9 mouse cellular contexts compared by ENCODE assay signal in genomic region chr13:38992529-38992928, GRCm38 (mm10). TPM values are rescaled to one million over a fixed set of nuclear protein-coding genes. Genes with fewer than 3 reads are reported as not detected.
DNase-seq lines count a peak whose midpoint lies in the region; ATAC-seq and TF ChIP-seq lines count a peak whose summit lies in the region.
"Had no signal": no experiment of that assay in that cellular context is flagged by ENCODE, and none has a peak within 500 bp of the region (broad histone marks: within the 10 kb centered on the region; RNA-seq: fewer than 3 reads in every experiment).

No protein-coding gene starts in this region.

- intact Hi-C loops in left cerebral cortex, postnatal 25 days (cut with DNase I) = loop anchor here (5.0 to 10.0 kb wide), 2 partner anchors 422 to 1755 kb away; no protein-coding TSS in a partner anchor

- H3K79me2 ChIP-seq in MEL (ENCODE audit: control insufficient read depth, insufficient read depth, low read length, poor library complexity) = no peaks in the 10 kb centered on the region

- H3K4me3 ChIP-seq in hindbrain, embryonic 11.5 days (ENCODE audit: low read depth, low read length) = no peak overlapping the region
- no peak overlapping the region for H3K4me3 ChIP-seq in hindbrain, embryonic 16.5 days (ENCODE audit: low read length)
- no peak overlapping the region for H3K4me3 ChIP-seq in MEL (ENCODE audit: control insufficient read depth in 1 of 2, insufficient read depth in 1 of 2, low read depth in 2 of 2, low read length in 2 of 2)
- H3K4me3 ChIP-seq: limb, embryonic 12.5 days had no signal

- no peaks in the 10 kb centered on the region for H3K4me1 ChIP-seq in hindbrain, embryonic 11.5 days (replicated peaks; ENCODE audit: control insufficient read depth, insufficient read depth, low read length)
- no peaks in the 10 kb centered on the region for H3K4me1 ChIP-seq in hindbrain, embryonic 16.5 days (ENCODE audit: control insufficient read depth, insufficient read depth, low read depth, low read length)
- H3K4me1 ChIP-seq in MEL (ENCODE audit: control insufficient read depth in 1 of 2, insufficient read depth in 2 of 2, low read length in 2 of 2) = no peaks in the 10 kb centered on the region
- H3K4me1 ChIP-seq: limb, embryonic 12.5 days had no signal

- no peaks in the 10 kb centered on the region for H3K36me3 ChIP-seq in hindbrain, embryonic 11.5 days (ENCODE audit: control insufficient read depth, insufficient read depth, low read length)
- H3K36me3 ChIP-seq in hindbrain, embryonic 16.5 days (ENCODE audit: control insufficient read depth, insufficient read depth, low read length) = no peaks in the 10 kb centered on the region
- H3K36me3 ChIP-seq in MEL (ENCODE audit: control insufficient read depth in 1 of 2, insufficient read depth in 2 of 2, low read length in 2 of 2) = no peaks in the 10 kb centered on the region
- H3K36me3 ChIP-seq: limb, embryonic 12.5 days had no signal

- H3K9me3 ChIP-seq in hindbrain, embryonic 11.5 days (ENCODE audit: control insufficient read depth, low read length) = no peaks in the 10 kb centered on the region
- no peaks in the 10 kb centered on the region for H3K9me3 ChIP-seq in hindbrain, embryonic 16.5 days (ENCODE audit: control insufficient read depth, low read length)
- no peaks in the 10 kb centered on the region for H3K9me3 ChIP-seq in MEL (replicated peaks; ENCODE audit: insufficient read depth, low read length)
- H3K9me3 ChIP-seq: limb, embryonic 12.5 days had no signal

- TF ChIP-seq CTCF in MEL (IDR thresholded peaks at IDR 0.05 in 2 of 3, conservative IDR thresholded peaks at IDR 0.05 in 1 of 3; ENCODE audit: control insufficient read depth in 1 of 3, insufficient read depth in 1 of 3, low read depth in 2 of 3, low read length in 3 of 3, poor library complexity in 1 of 3, severe bottlenecking in 1 of 3) = peak; percentile 23 to 61 (median 53); a peak in 5 of 6 replicates

- no peak for ATAC-seq in hindbrain, embryonic 11.5 days (ENCODE audit: low FRiP score)
- no peak for ATAC-seq in hindbrain, embryonic 16.5 days

- no peak overlapping the region for H3K4me2 ChIP-seq in hindbrain, embryonic 11.5 days (replicated peaks; ENCODE audit: low read depth, low read length)
- no peak overlapping the region for H3K4me2 ChIP-seq in hindbrain, embryonic 16.5 days (ENCODE audit: low read length)
- H3K4me2 ChIP-seq: limb, embryonic 12.5 days had no signal

- H3K27ac ChIP-seq in hindbrain, embryonic 11.5 days (ENCODE audit: low read depth, low read length) = no peak overlapping the region
- no peak overlapping the region for H3K27ac ChIP-seq in hindbrain, embryonic 16.5 days (ENCODE audit: low read depth, low read length)
- H3K27ac ChIP-seq in MEL (ENCODE audit: control insufficient read depth, low read depth, low read length) = no peak overlapping the region
- H3K27ac ChIP-seq: limb, embryonic 12.5 days had no signal

- H3K9ac ChIP-seq in hindbrain, embryonic 11.5 days (ENCODE audit: low read depth, low read length) = no peak overlapping the region
- H3K9ac ChIP-seq in hindbrain, embryonic 16.5 days (ENCODE audit: low read depth, low read length) = no peak overlapping the region
- no peak overlapping the region for H3K9ac ChIP-seq in MEL (ENCODE audit: control insufficient read depth, low read depth, low read length, poor library complexity, severe bottlenecking)
- H3K9ac ChIP-seq: limb, embryonic 12.5 days had no signal

- 29% methylated on average over 5 of the region's 5 CpGs for WGBS in hindbrain, embryonic 11.5 days
- whole genome bisulfite sequencing in hindbrain, embryonic 16.5 days = 25% methylated on average over 5 of the region's 5 CpGs

- no peaks in the 10 kb centered on the region for H3K27me3 ChIP-seq in hindbrain, embryonic 11.5 days (ENCODE audit: control insufficient read depth, insufficient read depth, low read length)
- H3K27me3 ChIP-seq in hindbrain, embryonic 16.5 days (replicated peaks; ENCODE audit: control insufficient read depth, insufficient read depth, low read length) = no peaks in the 10 kb centered on the region
- H3K27me3 ChIP-seq in MEL (ENCODE audit: control insufficient read depth in 1 of 2, insufficient read depth in 2 of 2, low read length in 2 of 2) = no peaks in the 10 kb centered on the region; a peak in 2 of 4 replicates

- no peak for TF ChIP-seq EP300 in MEL (IDR thresholded peaks at IDR 0.05; ENCODE audit: low read depth in 1 of 2, low read length in 2 of 2)

- peak; percentile 32 for DNase-seq in hindbrain, embryonic 11.5 days (ENCODE audit: low spot score)
- peak; percentile 40 for DNase-seq in MEL (ENCODE audit: low read depth, low spot score)
- peak; percentile 28 for DNase-seq in cerebellum, adult 9-10 months
- peak; percentile 13 to 26 for DNase-seq in frontal cortex, postnatal 25 days (ENCODE audit: low spot score in 2 of 2)
- DNase-seq in left cerebral cortex, postnatal 25 days (ENCODE audit: low spot score in 2 of 2) = peak; percentile 29 to 69
- peak; percentile 27 for DNase-seq in right cerebral cortex, postnatal 25 days
- no peak for DNase-seq in spleen, adult 18-20 months

- peak; percentile 73 for TF ChIP-seq RAD21 in MEL (IDR thresholded peaks at IDR 0.05; ENCODE audit: low read depth, low read length)

- no peak for TF ChIP-seq POLR2A in MEL (IDR thresholded peaks at IDR 0.05; ENCODE audit: control insufficient read depth in 1 of 2, insufficient read depth in 1 of 2, low read depth in 1 of 2, low read length in 2 of 2, poor library complexity in 1 of 2)

TF ChIP-seq in MEL, 35 proteins besides CTCF, POLR2A, EP300 and RAD21:
- TF ChIP-seq ZC3H11A (IDR thresholded peaks at IDR 0.05; ENCODE audit: low read depth, low read length) (peak; percentile 60), SMC3 (IDR thresholded peaks at IDR 0.05; ENCODE audit: low read depth, low read length) (peak; percentile 61), NELFE (IDR thresholded peaks at IDR 0.05; ENCODE audit: low read depth, low read length) (no peak)

RNA-seq across cellular contexts. Expression of gene Slc35b3, which starts 31.9 kb away (rescaled TPM):
- polyA plus RNA-seq in hindbrain, embryonic 11.5 days (2014; fragmentation: Nextera tagmentation; extraction: Ambion mirVana) = 31.7 and 35.1 TPM in 2 replicates
- polyA plus RNA-seq in hindbrain, embryonic 16.5 days (2015; fragmentation: Nextera tagmentation; extraction: Ambion mirVana) = 29.4 and 31.7 TPM in 2 replicates
- 12.0 and 12.4 TPM in 2 replicates for total RNA-seq in MEL (2012; rRNA removed)
- polyA plus RNA-seq in MEL (2012; ENCODE audit: insufficient read depth in 1 of 2, insufficient read length in 2 of 2, low read depth in 1 of 2, low replicate concordance in 2 of 2, missing spikeins in 1 of 2) = 10 to 100 TPM in 1 of 2 experiments, not detected in 1; 16.2 TPM
- 10 to 100 TPM; 14.4 to 21.1 TPM for total RNA-seq in left cerebral cortex, postnatal 25 days (2021)

Comparison
In these comparisons a context has a peak if more than half of its experiments do, and no peak if none do; other contexts are left out.
1. DNase-seq: peak in hindbrain, embryonic 11.5 days (single experiment), MEL (single experiment), cerebellum, adult 9-10 months (single experiment), frontal cortex, postnatal 25 days (2 of 2), left cerebral cortex, postnatal 25 days (2 of 2) and right cerebral cortex, postnatal 25 days (single experiment); none in spleen, adult 18-20 months (0 of 2).